Mouse (Mus musculus) CH12.LX (cell line): Measurements from ENCODE around the gene Uxs1. TPM values are rescaled to one million over a fixed set of nuclear protein-coding genes. Genes with fewer than 3 reads are reported as not detected.

Experiments
- DNase-seq: peaks from one replicate; pipeline ENCODE4 v3.0.0-alpha.2; 2013; ENCODE audit errors: extremely low read depth
- H3K27ac ChIP-seq: 2 replicates; pipeline ENCODE4 v1.5.1; 2012; ENCODE audit warnings: low read depth, mild to moderate bottlenecking, control low read depth, moderate library complexity; ENCODE audit not compliant: insufficient read depth
- H3K27me3 ChIP-seq: replicated peaks from 2 replicates; pipeline ENCODE3; 2012; ENCODE audit warnings: inconsistent platforms
- H3K36me3 ChIP-seq, 2 experiments: replicated peaks in 1 of 2; 2 replicates each; pipeline versions ENCODE3 to v1.6.1; 2012; ENCODE audit warnings: inconsistent platforms in 1 of 2, low read length in 1 of 2, mild to moderate bottlenecking in 1 of 2, mixed read lengths in 1 of 2, moderate library complexity in 1 of 2; ENCODE audit not compliant: control insufficient read depth in 1 of 2, insufficient read depth in 1 of 2
- H3K4me1 ChIP-seq, 2 experiments: 2 replicates each; pipeline ENCODE4 v1.6.1; 2012; ENCODE audit warnings: inconsistent platforms in 1 of 2, moderate library complexity in 1 of 2; ENCODE audit not compliant: insufficient read depth in 2 of 2, control insufficient read depth in 1 of 2
- H3K4me2 ChIP-seq: 2 replicates; pipeline ENCODE4 v1.6.1; 2012; ENCODE audit warnings: low read depth, mild to moderate bottlenecking, control low read depth; ENCODE audit not compliant: poor library complexity, insufficient read depth, severe bottlenecking
- H3K4me3 ChIP-seq, 3 experiments: fragments of 150-350 bp in 1 of 3; sonication (generic) in 1 of 3; replicated peaks in 1 of 3; 2 replicates each; pipeline versions ENCODE3 to v1.5.1; 2011 to 2012; ENCODE audit warnings: low read depth in 2 of 3, low read length in 2 of 3, mild to moderate bottlenecking in 2 of 3, moderate library complexity in 2 of 3, control low read depth in 1 of 3, improper control_type of control experiment in 1 of 3, inconsistent platforms in 1 of 3, mixed read lengths in 1 of 3; ENCODE audit not compliant: poor library complexity in 1 of 3
- H3K79me2 ChIP-seq: replicated peaks from 2 replicates; pipeline ENCODE4 v1.6.1; 2012; ENCODE audit warnings: mild to moderate bottlenecking, moderate library complexity; ENCODE audit not compliant: control insufficient read depth, poor library complexity, insufficient read depth, severe bottlenecking; ENCODE audit errors: extremely low read depth
- H3K9ac ChIP-seq: 2 replicates; pipeline ENCODE4 v1.6.1; 2012; ENCODE audit warnings: low read depth, mild to moderate bottlenecking, control low read depth, moderate library complexity; ENCODE audit not compliant: insufficient read depth
- H3K9me3 ChIP-seq: replicated peaks from 2 replicates; pipeline ENCODE3; 2012; ENCODE audit warnings: low read length, inconsistent platforms, mixed read lengths
- BHLHE40 ChIP-seq: IDR thresholded peaks from 2 replicates; pipeline ENCODE4 v1.6.1; 2011; ENCODE audit warnings: mild to moderate bottlenecking, low read depth, low read length, improper control_type of control experiment
- CHD1 ChIP-seq: IDR thresholded peaks from 2 replicates; pipeline ENCODE4 v1.6.1; 2012; ENCODE audit warnings: low read depth, low read length, improper control_type of control experiment, inconsistent platforms
- CHD2 ChIP-seq: IDR thresholded peaks from 2 replicates; pipeline ENCODE4 v1.6.1; 2011; ENCODE audit warnings: low read length, improper control_type of control experiment
- E2F4 ChIP-seq: IDR thresholded peaks from 2 replicates; pipeline ENCODE4 v1.6.1; 2011; ENCODE audit warnings: low read depth, low read length, improper control_type of control experiment; ENCODE audit not compliant: insufficient replicate concordance
- ELF1 ChIP-seq: IDR thresholded peaks from 2 replicates; pipeline ENCODE4 v1.6.1; 2014; ENCODE audit warnings: low read depth, mild to moderate bottlenecking, inconsistent platforms, low read length, improper control_type of control experiment
- ETS1 ChIP-seq: conservative IDR thresholded peaks from 2 replicates; pipeline ENCODE4 v1.6.1; 2012; ENCODE audit warnings: low read depth, mild to moderate bottlenecking, inconsistent platforms, low read length, improper control_type of control experiment, moderate library complexity
- JUND ChIP-seq: conservative IDR thresholded peaks from 2 replicates; pipeline ENCODE4 v1.6.1; 2011; ENCODE audit warnings: low read depth, low read length, improper control_type of control experiment
- KAT2A ChIP-seq: IDR thresholded peaks from 2 replicates; pipeline ENCODE4 v1.6.1; 2012; ENCODE audit warnings: low read length, improper control_type of control experiment, inconsistent platforms; ENCODE audit not compliant: insufficient replicate concordance
- MAX ChIP-seq: IDR thresholded peaks from 2 replicates; pipeline ENCODE4 v1.6.1; 2011; ENCODE audit warnings: low read length, improper control_type of control experiment
- MEF2A ChIP-seq: IDR thresholded peaks from 2 replicates; pipeline ENCODE4 v1.6.1; 2014; ENCODE audit warnings: low read depth, mild to moderate bottlenecking, inconsistent platforms, low read length, improper control_type of control experiment, borderline replicate concordance
- MXI1 ChIP-seq: IDR thresholded peaks from 2 replicates; pipeline ENCODE4 v1.6.1; 2011; ENCODE audit warnings: mild to moderate bottlenecking, low read depth, low read length, improper control_type of control experiment
- NRF1 ChIP-seq: IDR thresholded peaks from 2 replicates; pipeline ENCODE4 v1.6.1; 2014; ENCODE audit warnings: low read depth, mild to moderate bottlenecking, inconsistent platforms, low read length, improper control_type of control experiment, moderate library complexity
- RCOR1 ChIP-seq: conservative IDR thresholded peaks from 2 replicates; pipeline ENCODE4 v1.6.1; 2012; ENCODE audit warnings: low read depth, mild to moderate bottlenecking, inconsistent platforms, low read length, improper control_type of control experiment
- SMC3 ChIP-seq: IDR thresholded peaks from 2 replicates; pipeline ENCODE4 v1.6.1; 2011; ENCODE audit warnings: low read depth, low read length, improper control_type of control experiment
- TCF12 ChIP-seq: IDR thresholded peaks from 2 replicates; pipeline ENCODE4 v1.6.1; 2014; ENCODE audit warnings: low read depth, mild to moderate bottlenecking, inconsistent platforms, low read length, improper control_type of control experiment
- ZC3H11A ChIP-seq: IDR thresholded peaks from 2 replicates; pipeline ENCODE4 v1.6.1; 2012; ENCODE audit warnings: low read depth, mild to moderate bottlenecking, inconsistent platforms, low read length, improper control_type of control experiment
- ZMIZ1 ChIP-seq: IDR thresholded peaks from 2 replicates; pipeline ENCODE4 v1.6.1; 2012; ENCODE audit warnings: low read depth, mild to moderate bottlenecking, inconsistent platforms, low read length, improper control_type of control experiment
- ZNF384 ChIP-seq: IDR thresholded peaks from 2 replicates; pipeline ENCODE4 v1.6.1; 2012; ENCODE audit warnings: low read depth, low read length, improper control_type of control experiment, inconsistent platforms
- dilution Hi-C: fragments of 300-500 bp; cut with MboI; formaldehyde crosslinking; loops from 2 replicates; pipeline ENCODE4 v1.14.3; 2020; ENCODE audit warnings: low sequenced_read_pairs; ENCODE audit not compliant: extremely low pct_unique_long_range_greater_than_20kb, extremely low pct_ligation_motif_present
- in situ Hi-C: fragments of 300-500 bp; cut with MboI; formaldehyde crosslinking; loops from 3 replicates; pipeline ENCODE4 v1.14.3; 2019; ENCODE audit warnings: low sequenced_read_pairs, low pct_ligation_motif_present, low pct_unique_long_range_greater_than_20kb, mixed read lengths
- polyA plus RNA-seq: library from polyadenylated mRNA; unstranded; fragments of >175 nt; gene quantifications from 2 replicates; pipeline ENCODE4 v1.2.1, GENCODE M21; 2012; ENCODE audit warnings: low read depth; ENCODE audit not compliant: insufficient read length
- total RNA-seq, 2 experiments: library from RNA; depleted of rRNA; stranded (reverse); fragments of 300-350 nt in 1 of 2; fragments of >200 nt in 1 of 2; gene quantifications; 2 replicates each; pipeline ENCODE4 v1.2.3; 2012 to 2014

The Uxs1 gene
- total and polyA plus RNA-seq, 3 experiments = 18.4 to 33.3 (median 31.3) TPM

GRCm38 (mm10) chr1:43858988-43859387 is 31.4 kb upstream of the Uxs1 start:
- in situ Hi-C loops = no loop called here
- Histone ChIP-seq H3K4me3 (no peak overlapping the region), H3K9ac (no peak overlapping the region), H3K4me1 (no peaks in the 10 kb centered on the region), H3K79me2 (no peaks in the 10 kb centered on the region), H3K27me3 (no peaks in the 10 kb centered on the region), H3K4me2 (no peak overlapping the region), H3K9me3 (no peaks in the 10 kb centered on the region), H3K36me3 (no peaks in the 10 kb centered on the region), H3K27ac (no peak overlapping the region)
- no peak for TF ChIP-seq NRF1
- no peak for TF ChIP-seq ZC3H11A
- TF ChIP-seq ZMIZ1 = no peak
- TF ChIP-seq MXI1 = no peak
- TF ChIP-seq CHD1 = no peak
- TF ChIP-seq ELF1 = no peak
- no peak for TF ChIP-seq MEF2A
- TF ChIP-seq MAX = no peak
- no peak for TF ChIP-seq JUND
- no peak for TF ChIP-seq ZNF384
- TF ChIP-seq TCF12 = no peak
- no peak for TF ChIP-seq KAT2A
- no peak for TF ChIP-seq CHD2
- no peak for TF ChIP-seq ETS1
- no peak for TF ChIP-seq SMC3
- no peak for TF ChIP-seq RCOR1
- TF ChIP-seq E2F4 = no peak
- DNase-seq = no peak
- dilution Hi-C loops = no loop called here

GRCm38 (mm10) chr1:43857656-43858055 is 30.1 kb upstream of the Uxs1 start:
- in situ Hi-C loops = no loop called here
- Histone ChIP-seq H3K4me2 (no peak overlapping the region), H3K4me1 (no peaks in the 10 kb centered on the region), H3K36me3 (no peaks in the 10 kb centered on the region), H3K4me3 (no peak overlapping the region), H3K79me2 (no peaks in the 10 kb centered on the region), H3K27me3 (no peaks in the 10 kb centered on the region), H3K9me3 (no peaks in the 10 kb centered on the region), H3K9ac (no peak overlapping the region), H3K27ac (no peak overlapping the region)
- dilution Hi-C loops = no loop called here
- DNase-seq = no peak
- TF ChIP-seq BHLHE40 (no peak), ETS1 (no peak)
